Mouse (Mus musculus): ENCODE results near the gene Pitx2. TPM values are rescaled to one million over a fixed set of nuclear protein-coding genes. Genes with fewer than 3 reads are reported as not detected.

Gene Pitx2
- total RNA-seq (2022) = 1 to 10 TPM; 4.0 to 6.1 (median 5.5) TPM

DNA sequence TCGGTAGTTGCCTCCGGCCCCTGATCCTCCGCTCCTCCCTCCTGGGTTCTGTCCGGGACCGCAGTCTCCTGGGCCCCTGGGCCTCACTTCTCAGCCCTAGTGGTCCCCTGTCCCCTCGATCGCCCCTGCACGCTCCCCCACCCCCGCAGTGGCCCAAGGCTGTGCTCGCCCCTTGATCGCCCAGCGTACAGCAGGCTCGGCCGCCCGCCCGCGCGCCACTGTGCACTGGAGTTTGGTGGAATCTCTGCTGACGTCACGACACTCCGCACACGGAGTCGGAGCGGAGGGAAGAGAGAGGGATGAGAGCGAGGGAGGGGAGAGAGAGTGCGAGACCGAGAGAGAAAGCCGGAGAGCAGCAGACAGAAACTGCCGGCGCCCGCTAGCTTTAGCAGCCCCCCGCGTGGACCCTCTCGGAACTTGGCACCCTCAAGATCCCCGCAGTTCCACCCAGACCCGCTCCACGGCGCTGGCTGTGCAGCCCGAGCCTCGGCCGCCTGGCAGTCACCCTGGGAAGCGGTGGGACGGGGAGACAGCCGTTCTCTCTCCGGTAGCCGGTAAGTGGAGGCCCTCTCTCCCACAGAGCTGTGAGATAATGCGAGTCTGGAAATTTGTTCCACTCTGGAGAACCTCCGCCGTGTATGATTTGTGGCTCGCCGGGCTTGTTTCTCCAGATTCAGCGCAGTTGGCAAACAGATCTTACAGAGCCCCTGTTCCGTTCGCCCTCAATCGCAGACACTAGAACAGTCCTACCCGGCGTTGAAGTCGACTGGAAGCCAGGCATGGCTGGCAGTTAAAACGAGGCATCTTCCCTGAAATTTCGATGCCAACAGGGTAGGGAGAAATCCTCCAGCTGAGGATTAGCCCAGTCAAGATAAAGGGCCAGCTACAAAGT lies at the start of gene Pitx2:
Gene Pitx2, plus strand, starts transcription at position 270 of the 892 bp plus-strand sequence.
- DNase-seq (ENCODE audit: low spot score in 2 of 2) = no peak

DNA sequence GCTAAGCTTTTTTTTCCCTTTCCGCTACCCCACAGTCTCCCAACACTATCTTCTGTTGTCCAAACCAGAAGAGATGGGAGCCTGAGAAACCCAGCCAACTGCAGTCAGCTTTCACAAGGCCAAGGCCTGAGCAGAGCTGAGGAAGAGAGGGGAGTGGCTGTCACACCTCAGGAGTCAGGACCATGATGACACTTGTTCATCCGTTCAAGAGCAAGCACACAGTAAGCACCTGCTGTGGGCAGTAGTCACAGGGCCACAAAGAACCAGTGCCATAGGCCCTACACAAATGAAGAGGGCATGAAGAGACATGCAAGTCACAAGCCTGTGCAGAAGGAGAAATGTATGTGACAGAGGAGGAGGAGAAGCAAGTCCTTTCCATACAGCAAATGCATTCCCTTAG lies 49.7 kb upstream of the Pitx2 start:
- DNase-seq (ENCODE audit: low spot score in 2 of 2) = no peak

DNA sequence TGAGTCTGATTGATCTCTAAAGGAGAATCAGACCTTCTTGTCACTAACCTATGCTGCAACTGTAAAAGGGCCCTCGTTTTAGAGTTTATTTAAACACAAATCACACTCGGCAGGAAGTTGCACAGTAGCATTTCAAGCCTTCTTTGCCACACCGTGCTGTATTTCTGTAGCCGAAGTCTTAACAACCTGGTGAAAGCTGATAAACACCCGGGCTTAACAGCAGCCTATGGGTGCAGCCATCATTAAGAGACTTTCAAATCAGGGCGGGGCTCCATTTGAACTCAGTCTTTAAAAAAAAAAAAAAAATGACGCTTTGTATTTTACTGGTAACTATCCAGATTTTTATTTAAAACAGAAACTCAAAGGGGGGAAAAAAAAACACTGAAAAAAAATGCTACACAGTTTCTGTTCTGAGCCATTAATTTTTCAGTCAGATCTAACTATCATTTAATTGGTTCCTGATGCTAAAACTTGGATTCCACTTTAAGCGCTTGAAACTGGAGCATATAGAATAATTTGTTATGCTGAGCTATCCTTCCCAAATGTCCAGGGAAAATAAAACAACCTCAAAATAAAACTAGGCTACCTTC lies 48.5 kb upstream of the Pitx2 start:
- DNase-seq (ENCODE audit: low spot score in 2 of 2) = no peak

DNA sequence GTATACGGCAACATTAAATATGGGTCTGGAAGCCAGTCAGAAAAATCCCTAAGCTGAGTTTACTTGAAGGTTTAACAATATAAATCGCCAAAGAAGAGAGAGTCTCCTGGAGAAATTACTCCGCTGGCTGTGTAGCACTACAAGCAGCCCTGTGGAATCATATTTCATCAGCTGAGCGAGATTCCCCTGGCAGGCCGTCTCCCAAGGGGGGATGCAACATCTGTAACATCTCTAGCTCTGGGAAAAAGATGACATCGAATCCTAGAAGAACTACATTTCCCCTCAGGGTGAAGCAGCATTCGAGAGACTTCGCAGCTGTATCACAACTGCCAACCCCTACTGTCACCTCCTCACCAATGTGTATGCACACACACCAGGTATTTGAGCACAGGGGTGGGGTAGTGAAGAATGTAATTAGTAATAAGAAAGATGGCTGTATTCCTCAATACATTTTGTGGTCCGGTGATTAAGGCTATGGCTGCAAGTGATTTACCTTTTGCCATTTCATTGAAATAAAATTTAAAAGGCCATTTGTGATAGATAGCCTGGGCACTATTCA lies 40.8 kb upstream of the Pitx2 start:
- DNase-seq (ENCODE audit: low spot score in 2 of 2) = no peak

DNA sequence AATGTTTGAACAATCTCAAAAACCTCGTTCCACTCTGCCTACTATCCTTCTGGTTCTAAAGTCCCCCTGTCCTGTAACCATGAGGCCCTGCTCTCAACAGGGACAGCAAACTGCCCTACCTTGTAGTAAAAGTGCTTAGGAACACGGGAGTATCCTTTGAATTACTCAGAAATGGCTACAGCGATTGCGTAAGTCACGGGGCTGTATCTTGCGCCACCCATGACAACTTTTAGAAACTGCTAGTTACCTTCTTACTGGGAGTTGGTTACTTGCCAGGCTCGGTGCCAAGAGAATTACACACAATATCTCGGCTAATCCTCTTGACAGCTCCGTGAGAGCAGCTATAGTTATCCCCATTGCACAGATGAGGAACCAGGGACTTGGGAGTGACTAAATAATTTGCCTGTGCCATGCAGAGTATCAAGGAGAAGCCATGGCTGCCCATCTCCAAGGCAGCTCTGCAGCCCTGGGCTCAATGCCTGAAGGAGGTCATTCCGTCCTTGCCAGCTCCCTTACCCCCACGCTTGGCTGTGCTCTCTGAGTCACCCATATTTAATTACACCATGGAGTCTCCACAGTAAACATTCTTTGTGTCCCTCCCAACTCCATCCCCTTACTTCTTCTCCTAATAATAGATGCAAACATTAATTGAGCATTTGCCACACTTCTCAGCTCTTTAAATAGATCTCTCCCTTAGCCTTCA lies 38.2 kb upstream of the Pitx2 start:
- peak in 1 of 2 experiments; percentile 42 for DNase-seq (ENCODE audit: low spot score in 2 of 2)

DNA sequence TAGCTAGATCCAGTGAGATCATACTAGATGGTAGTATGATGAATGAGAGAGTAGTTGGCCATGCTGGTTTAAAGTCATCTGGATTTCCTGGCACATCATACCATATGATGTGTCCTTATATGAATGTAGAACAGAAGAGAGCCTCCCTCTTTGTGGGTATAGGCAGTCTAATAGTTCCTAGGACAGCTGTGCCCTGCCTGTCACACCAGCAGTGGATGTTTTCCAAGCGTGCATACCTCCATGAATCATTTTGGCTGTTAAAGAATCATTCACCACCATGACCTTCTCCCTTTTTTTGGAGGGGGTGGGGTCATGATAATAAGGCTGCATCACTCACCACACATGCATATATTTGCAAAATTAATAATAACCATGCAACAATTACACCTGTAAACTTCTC lies 35.4 kb upstream of the Pitx2 start:
- no peak for DNase-seq (ENCODE audit: low spot score in 2 of 2)

DNA sequence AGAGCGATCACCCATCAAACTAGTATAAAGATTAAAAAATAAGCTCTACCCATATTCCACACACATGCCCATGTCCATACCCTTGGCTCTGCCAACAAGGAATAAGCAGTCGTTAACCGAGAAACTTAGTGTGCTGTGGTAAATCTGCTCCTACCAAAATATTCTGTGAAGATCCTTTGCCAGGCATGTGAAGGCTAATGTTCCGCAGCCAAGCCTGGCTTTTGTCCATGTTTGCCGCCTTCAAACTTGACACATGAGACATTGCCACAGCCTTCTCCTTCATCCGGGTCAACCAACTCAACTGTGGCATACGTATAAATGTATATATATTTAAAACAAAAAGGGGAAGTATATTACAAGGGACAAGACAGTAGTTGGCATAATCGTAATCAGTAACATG lies 34.0 kb upstream of the Pitx2 start:
- DNase-seq (ENCODE audit: low spot score in 2 of 2) = peak in 1 of 2 experiments; percentile 22

DNA sequence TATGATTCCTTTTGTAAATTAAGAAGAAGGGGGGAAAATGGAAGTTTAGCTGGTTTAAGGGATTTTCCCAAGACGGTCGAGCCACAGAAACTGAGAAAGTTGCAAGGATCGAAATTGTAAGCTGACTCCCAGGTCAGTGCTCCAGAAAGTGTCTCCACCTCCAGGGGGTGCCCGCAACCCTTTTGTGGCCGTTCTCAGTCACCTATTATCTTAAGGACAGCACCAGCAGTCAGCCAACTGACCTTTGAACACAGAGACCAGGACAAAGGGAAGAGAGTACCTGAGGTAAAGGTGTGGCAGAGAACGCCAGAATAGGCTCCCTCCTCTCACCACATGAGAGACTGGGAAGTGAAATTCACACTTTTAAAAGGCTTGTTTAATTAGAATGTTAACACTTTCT lies 33.0 kb upstream of the Pitx2 start:
- DNase-seq (ENCODE audit: low spot score in 2 of 2) = no peak

DNA sequence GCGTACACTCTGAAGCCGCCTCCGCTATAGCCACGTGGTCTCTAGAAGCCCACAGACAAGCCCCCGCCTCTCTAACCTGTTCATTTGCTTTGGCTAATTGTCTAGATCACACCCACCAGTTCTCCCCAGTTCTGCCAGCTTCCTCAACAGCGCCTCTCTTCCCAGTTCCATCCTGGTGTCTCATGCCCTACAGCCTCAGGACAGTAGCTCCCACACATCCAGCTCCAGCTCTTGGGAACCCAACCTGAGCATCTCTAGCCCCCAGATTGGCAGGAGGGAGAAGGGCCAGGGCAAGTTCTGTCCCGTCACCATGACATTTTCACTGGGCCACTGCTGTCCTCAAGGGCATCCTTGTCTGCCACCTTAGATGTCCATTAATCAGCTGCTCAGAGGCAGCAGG lies 29.3 kb upstream of the Pitx2 start:
- no peak for DNase-seq (ENCODE audit: low spot score in 2 of 2)

DNA sequence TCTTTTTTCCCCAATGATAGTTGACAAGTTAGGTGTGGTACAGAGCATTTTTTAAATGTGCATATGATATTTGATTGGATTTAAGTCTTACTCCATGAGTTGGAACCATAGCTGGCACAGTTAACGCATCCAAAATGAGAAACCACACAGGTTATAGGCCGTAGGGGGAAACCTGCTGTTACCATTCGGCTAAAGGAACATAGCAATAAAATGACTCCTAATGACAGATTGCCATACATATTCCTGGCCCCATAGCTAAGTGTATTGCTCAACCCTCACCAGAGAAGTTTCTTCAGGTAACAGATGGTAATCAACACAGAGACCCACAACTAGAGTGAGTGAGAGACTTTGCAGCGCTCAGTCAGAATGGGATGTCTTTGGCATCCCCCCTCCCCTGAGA lies 27.9 kb upstream of the Pitx2 start:
- DNase-seq (ENCODE audit: low spot score in 2 of 2) = no peak

DNA sequence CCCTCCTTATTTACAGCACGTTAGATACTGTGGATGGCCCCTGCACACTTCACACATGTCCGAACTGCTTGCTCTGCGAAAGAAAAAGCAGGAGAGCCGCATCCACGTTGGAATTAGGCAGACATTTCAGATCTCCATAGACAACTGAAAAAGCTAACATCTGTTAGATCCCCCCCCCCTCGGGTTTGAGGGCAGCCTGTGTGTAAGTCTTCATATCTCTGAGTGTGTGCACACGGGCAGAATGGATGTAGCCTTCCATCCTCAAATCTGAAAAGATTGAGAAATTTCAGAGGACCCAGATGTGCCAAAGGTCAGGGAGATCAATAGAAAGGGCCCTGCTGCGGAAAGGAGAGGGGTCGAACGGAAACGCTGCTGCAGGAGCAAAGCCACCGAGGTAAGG lies 5.2 kb upstream of the Pitx2 start:
- no peak for DNase-seq (ENCODE audit: low spot score in 2 of 2)

DNA sequence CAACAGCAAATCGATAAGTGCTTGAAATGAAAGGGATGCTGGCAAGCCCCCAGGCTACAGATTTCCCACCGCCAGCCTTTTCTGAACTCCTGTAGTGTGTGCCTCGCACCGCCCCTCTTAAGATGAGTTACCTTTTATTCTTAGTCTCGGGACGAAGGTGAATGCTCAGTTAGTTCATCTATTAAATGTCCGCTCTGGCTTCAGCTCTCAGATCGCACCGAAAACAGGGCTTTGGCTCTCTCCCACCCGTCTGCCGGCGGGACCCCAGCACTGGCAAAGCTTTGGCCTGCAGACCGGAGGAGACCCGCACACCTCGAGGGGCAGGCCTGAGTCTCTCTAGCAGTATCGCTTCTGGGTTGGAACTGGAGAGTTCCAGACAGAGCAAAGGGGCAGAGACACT lies 4.6 kb upstream of the Pitx2 start:
- DNase-seq (ENCODE audit: low spot score in 2 of 2) = no peak

DNA sequence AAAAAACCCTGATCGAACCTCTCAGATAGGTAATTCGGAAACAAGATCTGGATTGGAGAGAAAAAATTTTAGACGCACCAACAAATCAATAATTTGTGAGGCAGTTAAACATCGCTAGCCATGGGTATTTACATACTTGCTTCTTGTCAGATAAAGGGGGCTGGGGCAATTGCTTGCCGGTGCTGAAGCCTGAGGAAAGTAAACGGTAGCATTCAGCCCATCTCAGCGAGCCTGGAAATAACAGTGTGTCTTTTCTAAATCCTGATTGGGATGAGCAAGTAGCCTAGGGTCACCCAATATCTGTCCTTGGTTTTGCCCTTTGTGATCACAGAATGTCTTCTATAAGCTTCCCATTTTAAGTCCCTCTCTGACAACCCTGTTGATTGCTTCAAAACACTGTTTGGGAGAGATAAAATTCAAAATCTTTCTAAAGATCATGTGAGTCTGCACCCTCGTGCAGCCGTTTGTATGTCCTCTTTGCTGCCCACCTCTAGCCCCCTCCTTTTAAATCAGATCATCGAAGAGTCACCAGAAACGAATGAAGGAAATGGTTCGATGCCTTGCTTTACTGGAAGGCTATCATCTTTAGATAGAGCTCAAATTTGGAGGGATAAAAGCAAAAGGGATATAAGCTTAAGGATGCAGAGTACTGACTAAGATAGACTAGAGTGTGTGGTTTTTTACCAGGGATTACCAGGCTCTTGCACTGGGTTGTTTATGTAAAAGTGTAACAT lies 3.7 kb upstream of the Pitx2 start:
- DNase-seq (ENCODE audit: low spot score in 2 of 2) = no peak

DNA sequence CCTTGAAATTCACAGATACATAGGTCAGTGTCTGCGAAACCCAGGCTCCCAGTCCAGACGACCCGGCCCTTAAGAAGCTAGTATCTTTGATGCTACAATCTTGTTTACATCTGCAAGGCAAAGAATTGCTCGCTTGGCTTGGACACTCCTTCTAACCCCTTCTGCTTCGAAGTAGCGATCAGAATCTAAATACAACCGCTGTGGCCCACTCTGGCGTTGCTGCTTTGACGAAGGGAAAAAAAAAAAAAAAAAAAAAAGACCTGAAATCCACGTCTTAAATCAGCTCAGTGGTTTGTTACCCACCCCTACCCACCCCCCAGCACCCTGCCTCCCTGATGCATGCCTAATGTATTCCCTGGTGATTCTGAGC lies 3.1 kb upstream of the Pitx2 start:
- DNase-seq (ENCODE audit: low spot score in 2 of 2) = no peak

DNA sequence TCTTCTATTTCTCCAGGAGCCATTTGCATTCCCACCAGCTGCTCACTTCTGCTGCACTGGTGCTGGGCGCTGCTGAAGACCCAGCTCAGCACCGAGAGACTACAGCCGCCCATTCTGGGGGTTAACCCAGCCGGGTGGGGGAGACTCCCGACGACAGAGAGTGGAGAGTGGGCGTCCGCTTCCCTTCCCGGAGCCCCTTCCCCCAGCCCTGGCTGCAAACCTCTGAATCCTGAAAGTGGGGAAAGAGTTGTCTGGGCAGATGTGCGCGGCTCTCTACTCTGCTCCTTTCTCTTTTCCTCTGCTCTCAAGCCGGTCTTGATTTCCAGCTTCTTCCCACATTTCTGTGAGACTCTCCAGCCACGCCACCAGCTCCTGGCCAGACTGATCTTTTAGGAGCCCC lies 2.6 kb upstream of the Pitx2 start:
- no peak for DNase-seq (ENCODE audit: low spot score in 2 of 2)

DNA sequence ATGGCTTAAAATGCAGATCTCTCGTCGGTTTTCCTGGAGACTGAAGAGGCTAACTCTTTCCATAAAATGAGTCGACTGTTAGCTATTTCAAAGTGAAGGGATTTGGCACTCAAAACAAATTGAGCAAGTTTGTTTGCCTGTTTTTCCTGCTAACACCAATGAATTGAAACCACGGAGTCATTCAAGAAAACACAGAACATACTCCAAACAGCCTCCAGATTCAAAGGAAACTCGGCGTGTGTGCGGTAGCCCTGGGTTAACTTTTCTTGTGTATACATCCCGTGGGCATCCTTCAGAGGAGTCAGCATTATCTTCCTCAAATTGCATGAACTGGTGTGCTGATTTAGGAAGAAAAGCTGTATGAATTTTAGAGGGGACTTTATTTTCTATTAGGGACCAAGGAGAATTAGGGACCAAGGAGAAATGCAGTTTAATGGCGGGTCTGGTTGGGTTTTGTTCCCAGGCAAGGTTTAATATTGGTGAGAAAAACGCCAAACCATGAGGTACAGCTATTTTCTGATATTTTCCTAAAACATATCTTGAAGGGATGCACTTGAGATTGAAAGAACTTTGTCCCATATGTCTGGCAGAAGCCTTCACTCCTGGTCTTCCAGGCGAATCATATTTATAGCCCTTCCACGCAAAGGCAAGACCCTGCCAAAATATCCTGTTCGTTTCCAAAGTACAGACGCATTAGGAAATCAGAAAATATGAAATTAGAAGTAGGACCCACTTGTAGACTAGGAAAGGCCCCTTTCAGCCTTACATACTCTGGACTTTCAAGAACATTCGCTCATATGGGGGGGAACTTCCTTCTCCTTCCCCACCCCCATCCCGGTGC lies 1.7 kb upstream of the Pitx2 start:
- no peak for DNase-seq (ENCODE audit: low spot score in 2 of 2)

DNA sequence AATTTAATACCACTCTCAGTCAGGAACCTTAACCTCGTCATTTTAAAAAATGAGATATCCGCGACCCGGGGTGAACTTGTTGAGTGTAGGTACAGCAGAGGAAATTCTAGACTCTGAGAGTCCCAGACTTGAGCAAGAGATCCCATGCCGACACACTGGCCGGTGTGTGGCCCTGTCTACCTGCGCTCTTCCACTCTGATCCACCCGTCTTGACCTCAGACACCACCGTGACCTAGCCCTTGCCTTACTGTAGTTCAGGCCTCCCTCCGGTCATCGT lies 1.1 kb upstream of the Pitx2 start:
- no peak for DNase-seq (ENCODE audit: low spot score in 2 of 2)

DNA sequence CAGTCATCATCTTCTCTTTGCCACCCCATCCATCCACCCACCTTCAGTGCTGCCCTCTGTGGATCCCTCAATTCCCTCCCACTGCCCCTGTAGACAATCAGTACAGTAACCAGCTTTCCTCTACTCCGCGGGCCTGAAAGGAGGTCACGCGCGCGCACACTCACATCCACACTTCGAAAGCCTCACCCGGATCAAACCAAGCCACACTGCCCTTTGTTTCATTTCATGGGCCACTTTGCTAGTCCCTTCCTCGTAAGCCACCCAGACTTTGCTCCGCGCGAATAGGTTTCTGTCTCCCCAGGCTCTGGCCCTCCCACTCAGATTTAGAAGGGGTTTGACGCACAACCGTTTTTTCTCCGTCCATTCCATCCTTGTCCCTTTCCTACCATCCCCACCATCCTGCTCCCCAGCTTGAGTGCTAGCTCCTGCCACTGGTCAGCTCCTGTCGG lies 494 bp upstream of the Pitx2 start:
- no peak for DNase-seq (ENCODE audit: low spot score in 2 of 2)

DNA sequence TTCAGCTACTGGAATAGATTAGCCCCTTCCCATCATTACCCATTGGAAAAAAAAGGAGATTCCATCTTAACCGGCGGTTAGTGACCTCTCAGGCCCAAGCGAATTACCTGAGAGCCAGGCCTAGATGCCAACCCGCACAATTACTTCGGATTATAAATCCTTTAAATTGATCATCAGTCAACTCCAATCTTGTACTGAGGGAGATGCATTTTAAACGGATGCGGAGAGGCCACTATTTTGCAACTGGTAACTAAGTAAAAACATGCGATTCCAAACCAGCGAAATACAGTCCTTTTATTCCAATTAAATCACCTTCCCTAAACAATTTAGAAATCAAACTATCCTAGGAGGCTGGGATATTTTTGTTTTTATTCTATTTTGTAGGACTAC lies 818 bp downstream of the Pitx2 start:
- DNase-seq (ENCODE audit: low spot score in 2 of 2) = no peak

DNA sequence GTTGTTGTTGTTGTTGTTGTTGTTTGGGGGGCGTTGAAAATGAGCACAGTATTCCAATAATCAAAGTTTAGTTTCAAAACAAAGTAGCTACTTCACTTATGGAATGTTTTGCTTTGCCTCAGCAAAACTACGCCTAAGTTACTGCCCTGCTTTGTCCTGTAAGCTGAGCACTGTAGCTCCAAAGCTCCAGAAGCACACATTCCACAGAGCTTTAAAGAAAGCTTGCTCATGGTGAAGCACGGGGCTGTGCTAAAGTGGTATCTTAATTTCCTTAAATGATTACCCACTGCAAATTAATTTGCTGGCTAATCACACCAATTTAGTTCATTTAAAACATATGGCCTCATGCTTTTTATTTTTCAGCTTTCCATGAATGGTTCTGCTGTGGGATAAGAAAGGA lies 1.5 kb downstream of the Pitx2 start:
- DNase-seq (ENCODE audit: low spot score in 2 of 2) = no peak

Data from gastrocnemius, adult 8-10 months (tissue).